Mouse (Mus musculus): ENCODE results near the gene Kdm4b. TPM values are rescaled to one million over a fixed set of nuclear protein-coding genes. Genes with fewer than 3 reads are reported as not detected.

The Kdm4b gene
- polyA plus RNA-seq, 1 experiment from 2014 or later, result 8.1 TPM

GRCm38 (mm10) chr17:56442316-56442715, 116.5 kb downstream of the Kdm4b start:
- Histone ChIP-seq H3K9me3 (ENCODE audit: control insufficient read depth) (no peaks in the 10 kb centered on the region), H3K4me2 (replicated peaks; ENCODE audit: low read depth) (no peak overlapping the region), H3K9ac (ENCODE audit: low read depth, low read length) (no peak overlapping the region), H3K27ac (ENCODE audit: low read depth, low read length) (no peak overlapping the region), H3K27me3 (replicated peaks; ENCODE audit: control insufficient read depth, insufficient read depth, low read length) (no peaks in the 10 kb centered on the region), H3K36me3 (ENCODE audit: control insufficient read depth, insufficient read depth) (no peaks in the 10 kb centered on the region), H3K4me3 (ENCODE audit: low read depth, low read length) (no peak overlapping the region), H3K4me1 (replicated peaks; ENCODE audit: control insufficient read depth, insufficient read depth, low read length) (no peaks in the 10 kb centered on the region)
- TF ChIP-seq CTCF (IDR thresholded peaks at IDR 0.05; ENCODE audit: low read depth), result no peak
- ATAC-seq, result no peak
- WGBS, result 84% methylated on average over 6 of the region's 6 CpGs

- Histone ChIP-seq H3K4me3 (ENCODE audit: low read depth, low read length) (no peak overlapping the region), H3K27me3 (replicated peaks; ENCODE audit: control insufficient read depth, insufficient read depth, low read length) (no peaks in the 10 kb centered on the region), H3K36me3 (ENCODE audit: control insufficient read depth, insufficient read depth) (no peaks in the 10 kb centered on the region), H3K27ac (ENCODE audit: low read depth, low read length) (no peak overlapping the region), H3K9me3 (ENCODE audit: control insufficient read depth) (no peaks in the 10 kb centered on the region), H3K4me2 (replicated peaks; ENCODE audit: low read depth) (no peak overlapping the region), H3K9ac (ENCODE audit: low read depth, low read length) (no peak overlapping the region), H3K4me1 (replicated peaks; ENCODE audit: control insufficient read depth, insufficient read depth, low read length) (no peaks in the 10 kb centered on the region)
- WGBS, result 76% methylated on average over 5 of the region's 5 CpGs
- ATAC-seq, result no peak
- no peak for TF ChIP-seq CTCF (IDR thresholded peaks at IDR 0.05; ENCODE audit: low read depth)
Measured at GRCm38 (mm10) chr17:56443341-56443795, 117.5 kb downstream of the Kdm4b start.

- ATAC-seq, result no peak
- Histone ChIP-seq H3K9ac (ENCODE audit: low read depth, low read length) (no peak overlapping the region), H3K36me3 (ENCODE audit: control insufficient read depth, insufficient read depth) (0 out of 2 replicates have a peak, but pooled peaks cover 5% of the 10 kb centered on the region), H3K4me2 (replicated peaks; ENCODE audit: low read depth) (no peak overlapping the region), H3K4me3 (ENCODE audit: low read depth, low read length) (no peak overlapping the region), H3K27ac (ENCODE audit: low read depth, low read length) (no peak overlapping the region), H3K27me3 (replicated peaks; ENCODE audit: control insufficient read depth, insufficient read depth, low read length) (no peaks in the 10 kb centered on the region), H3K4me1 (replicated peaks; ENCODE audit: control insufficient read depth, insufficient read depth, low read length) (no peaks in the 10 kb centered on the region), H3K9me3 (ENCODE audit: control insufficient read depth) (no peaks in the 10 kb centered on the region)
- no peak for TF ChIP-seq CTCF (IDR thresholded peaks at IDR 0.05; ENCODE audit: low read depth)
- WGBS, result 92% methylated on average over 3 of the region's 3 CpGs
Measured at GRCm38 (mm10) chr17:56444771-56445170, 118.9 kb downstream of the Kdm4b start.

GRCm38 (mm10) chr17:56445397-56445796, 119.5 kb downstream of the Kdm4b start:
- Histone ChIP-seq H3K9me3 (ENCODE audit: control insufficient read depth) (no peaks in the 10 kb centered on the region), H3K27ac (ENCODE audit: low read depth, low read length) (no peak overlapping the region), H3K4me1 (replicated peaks; ENCODE audit: control insufficient read depth, insufficient read depth, low read length) (no peaks in the 10 kb centered on the region), H3K4me2 (replicated peaks; ENCODE audit: low read depth) (no peak overlapping the region), H3K9ac (ENCODE audit: low read depth, low read length) (no peak overlapping the region), H3K4me3 (ENCODE audit: low read depth, low read length) (no peak overlapping the region), H3K36me3 (ENCODE audit: control insufficient read depth, insufficient read depth) (0 out of 2 replicates have a peak, but pooled peaks cover 6% of the 10 kb centered on the region), H3K27me3 (replicated peaks; ENCODE audit: control insufficient read depth, insufficient read depth, low read length) (no peaks in the 10 kb centered on the region)
- 78% methylated on average over 14 of the region's 14 CpGs for WGBS
- no peak for ATAC-seq
- TF ChIP-seq CTCF (IDR thresholded peaks at IDR 0.05; ENCODE audit: low read depth), result no peak

GRCm38 (mm10) chr17:56447716-56448115, 121.9 kb downstream of the Kdm4b start:
- H3K9ac ChIP-seq (ENCODE audit: low read depth, low read length), result no peak overlapping the region
- H3K4me1 ChIP-seq (replicated peaks; ENCODE audit: control insufficient read depth, insufficient read depth, low read length), result no peaks in the 10 kb centered on the region
- no peaks in the 10 kb centered on the region for H3K9me3 ChIP-seq (ENCODE audit: control insufficient read depth)
- no peak overlapping the region for H3K4me2 ChIP-seq (replicated peaks; ENCODE audit: low read depth)
- TF ChIP-seq CTCF (IDR thresholded peaks at IDR 0.05; ENCODE audit: low read depth), result no peak
- 78% methylated on average over 2 of the region's 2 CpGs for WGBS
- no peak overlapping the region for H3K4me3 ChIP-seq (ENCODE audit: low read depth, low read length)
- H3K27me3 ChIP-seq (replicated peaks; ENCODE audit: control insufficient read depth, insufficient read depth, low read length), result no peaks in the 10 kb centered on the region
- no peak for ATAC-seq
- peaks cover 23% of the 10 kb centered on the region for H3K36me3 ChIP-seq (ENCODE audit: control insufficient read depth, insufficient read depth)
- no peak overlapping the region for H3K27ac ChIP-seq (ENCODE audit: low read depth, low read length)

Small RNAs within 50 kb of the gene (microRNA-seq; reads per million reads assigned to microRNA genes)
- not detected for gene Mir6977

Other genes starting within 250 kb of the Kdm4b start
- 25.9 and 33.6 TPM in 2 replicates for gene Hdgfl2, start 246.4 kb upstream of the Kdm4b start, polyA plus RNA-seq (2015; fragmentation: Nextera tagmentation; extraction: Ambion mirVana)
- gene Plin4, start 216.3 kb upstream of the Kdm4b start, polyA plus RNA-seq (2015; fragmentation: Nextera tagmentation; extraction: Ambion mirVana), result 0.30 and 0.31 TPM in 2 replicates
- gene Plin5, start 208.5 kb upstream of the Kdm4b start, polyA plus RNA-seq (2015; fragmentation: Nextera tagmentation; extraction: Ambion mirVana), result 0.10 TPM in 1 of 2 replicates, not detected in the other
- 3.6 and 3.9 TPM in 2 replicates for gene Lrg1, start 204.1 kb upstream of the Kdm4b start, polyA plus RNA-seq (2015; fragmentation: Nextera tagmentation; extraction: Ambion mirVana)
- gene Sema6b, start 185.7 kb upstream of the Kdm4b start, polyA plus RNA-seq (2015; fragmentation: Nextera tagmentation; extraction: Ambion mirVana), result 0.94 and 1.1 TPM in 2 replicates
- gene Tnfaip8l1, start 163.6 kb upstream of the Kdm4b start, polyA plus RNA-seq (2015; fragmentation: Nextera tagmentation; extraction: Ambion mirVana), result 4.6 and 5.1 TPM in 2 replicates
- 83.5 and 90.5 TPM in 2 replicates for gene Mydgf, start 142.1 kb upstream of the Kdm4b start, polyA plus RNA-seq (2015; fragmentation: Nextera tagmentation; extraction: Ambion mirVana)
- 10.6 and 12.0 TPM in 2 replicates for gene Dpp9, start 107.2 kb upstream of the Kdm4b start, polyA plus RNA-seq (2015; fragmentation: Nextera tagmentation; extraction: Ambion mirVana)
- gene Fem1a, start 69.3 kb upstream of the Kdm4b start, polyA plus RNA-seq (2015; fragmentation: Nextera tagmentation; extraction: Ambion mirVana), result 7.0 and 8.0 TPM in 2 replicates
- gene Ticam1, start 49.3 kb upstream of the Kdm4b start, polyA plus RNA-seq (2015; fragmentation: Nextera tagmentation; extraction: Ambion mirVana), result 15.8 and 16.0 TPM in 2 replicates
- gene Plin3, start 33.2 kb upstream of the Kdm4b start, polyA plus RNA-seq (2015; fragmentation: Nextera tagmentation; extraction: Ambion mirVana), result 521 and 545 TPM in 2 replicates
- gene Arrdc5, start 25.8 kb upstream of the Kdm4b start, polyA plus RNA-seq (2015; fragmentation: Nextera tagmentation; extraction: Ambion mirVana), result not detected in 2 replicates
- gene Uhrf1, start 22.7 kb upstream of the Kdm4b start, polyA plus RNA-seq (2015; fragmentation: Nextera tagmentation; extraction: Ambion mirVana), result 22.5 and 23.5 TPM in 2 replicates
- 15.2 and 15.7 TPM in 2 replicates for gene Ptprs, start 150.4 kb downstream of the Kdm4b start, polyA plus RNA-seq (2015; fragmentation: Nextera tagmentation; extraction: Ambion mirVana)
- gene Znrf4, start 186.4 kb downstream of the Kdm4b start, polyA plus RNA-seq (2015; fragmentation: Nextera tagmentation; extraction: Ambion mirVana), result not detected in 2 replicates
- gene Gm20219, start 228.3 kb downstream of the Kdm4b start, polyA plus RNA-seq (2015; fragmentation: Nextera tagmentation; extraction: Ambion mirVana), result not detected in 2 replicates

All from intestine, postnatal 0 days (tissue).